Mouse (Mus musculus) A20 (cell line): Measurements from ENCODE around the gene Lca5.

ENCODE experiments used
- DNase-seq: peaks from one replicate; pipeline ENCODE4 v3.0.0-alpha.2; 2011; ENCODE audit warnings: low read depth, low spot score

Gene Lca5

GRCm38 (mm10) chr9:83440392-83441357, at the start of gene Lca5:
Lca5 (minus strand) TSS chr9:83441127.
- peak; percentile 98 for DNase-seq

GRCm38 (mm10) chr9:83488491-83489210, 47.7 kb upstream of the Lca5 start:
- peak; percentile 27 for DNase-seq

- DNase-seq = no peak
Measured at GRCm38 (mm10) chr9:83487771-83488470, 47.0 kb upstream of the Lca5 start.

GRCm38 (mm10) chr9:83485966-83486365, 45.0 kb upstream of the Lca5 start:
- no peak for DNase-seq

- DNase-seq = no peak
Measured at GRCm38 (mm10) chr9:83485357-83485756, 44.4 kb upstream of the Lca5 start.

GRCm38 (mm10) chr9:83483419-83483818, 42.5 kb upstream of the Lca5 start:
- DNase-seq = no peak

GRCm38 (mm10) chr9:83482176-83482949, 41.4 kb upstream of the Lca5 start:
- DNase-seq = peak; percentile 18

GRCm38 (mm10) chr9:83469871-83470270, 28.9 kb upstream of the Lca5 start:
- DNase-seq = no peak

GRCm38 (mm10) chr9:83447771-83448170, 6.8 kb upstream of the Lca5 start:
- DNase-seq = no peak

GRCm38 (mm10) chr9:83447176-83447575, 6.2 kb upstream of the Lca5 start:
- no peak for DNase-seq

- DNase-seq = peak; percentile 77
Measured at GRCm38 (mm10) chr9:83437621-83438020, 3.3 kb downstream of the Lca5 start.

GRCm38 (mm10) chr9:83434489-83434888, 6.4 kb downstream of the Lca5 start:
- DNase-seq = no peak

GRCm38 (mm10) chr9:83433661-83434060, 7.3 kb downstream of the Lca5 start:
- DNase-seq = peak; percentile 60

- DNase-seq = no peak
Measured at GRCm38 (mm10) chr9:83427926-83428325, 13.0 kb downstream of the Lca5 start.

GRCm38 (mm10) chr9:83418965-83419364, 22.0 kb downstream of the Lca5 start:
- no peak for DNase-seq

GRCm38 (mm10) chr9:83413046-83413445, 27.9 kb downstream of the Lca5 start:
- DNase-seq = no peak

- no peak for DNase-seq
Measured at GRCm38 (mm10) chr9:83405150-83405549, 35.8 kb downstream of the Lca5 start.

GRCm38 (mm10) chr9:83400783-83401182, 40.1 kb downstream of the Lca5 start:
- DNase-seq = no peak

- no peak for DNase-seq
Measured at GRCm38 (mm10) chr9:83399414-83399813, 41.5 kb downstream of the Lca5 start.

- DNase-seq = no peak
Measured at GRCm38 (mm10) chr9:83398260-83398659, 42.7 kb downstream of the Lca5 start.

GRCm38 (mm10) chr9:83395456-83395855, 45.5 kb downstream of the Lca5 start:
- no peak for DNase-seq
